Mouse (Mus musculus) MEL (cell line): ENCODE measurements at regions not wholly inside any gene's neighbourhood (a gene's known extent, or its start where the extent isn't known, plus 50 kb on each side); places are given as distances from the start of the nearest gene placed in this dataset.

Experiments used
- DNase-seq: peaks from one replicate; pipeline ENCODE4 v3.0.0; 2011; ENCODE audit warnings: low read depth, low spot score
- H3K27ac ChIP-seq: 2 replicates; pipeline ENCODE4 v1.5.1; 2012; ENCODE audit warnings: low read depth, mild to moderate bottlenecking, control low read depth, low read length, moderate library complexity; ENCODE audit not compliant: control insufficient read depth
- H3K27me3 ChIP-seq, 2 experiments: fragments of 150-350 bp in 1 of 2; sonication (generic) in 1 of 2; 2 replicates each; pipeline ENCODE4 v1.6.1; 2012; ENCODE audit warnings: low read length in 2 of 2, mild to moderate bottlenecking in 2 of 2, improper control_type of control experiment in 1 of 2, moderate library complexity in 1 of 2; ENCODE audit not compliant: insufficient read depth in 2 of 2, control insufficient read depth in 1 of 2
- H3K36me3 ChIP-seq, 2 experiments: 2 replicates each; pipeline ENCODE4 v1.6.1; 2012 to 2014; ENCODE audit warnings: low read length in 2 of 2, improper control_type of control experiment in 1 of 2, inconsistent platforms in 1 of 2, mild to moderate bottlenecking in 1 of 2; ENCODE audit not compliant: insufficient read depth in 2 of 2, control insufficient read depth in 1 of 2
- H3K4me1 ChIP-seq, 2 experiments: fragments of 150-350 bp in 1 of 2; sonication (generic) in 1 of 2; 2 replicates each; pipeline ENCODE4 v1.6.1; 2012; ENCODE audit warnings: low read length in 2 of 2, improper control_type of control experiment in 1 of 2, mild to moderate bottlenecking in 1 of 2; ENCODE audit not compliant: insufficient read depth in 2 of 2, control insufficient read depth in 1 of 2
- H3K4me3 ChIP-seq, 2 experiments: fragments of 150-350 bp in 1 of 2; sonication (generic) in 1 of 2; 2 replicates each; pipeline ENCODE4 v1.5.1; 2012; ENCODE audit warnings: low read depth in 2 of 2, low read length in 2 of 2, mild to moderate bottlenecking in 2 of 2, moderate library complexity in 2 of 2, control low read depth in 1 of 2, improper control_type of control experiment in 1 of 2; ENCODE audit not compliant: control insufficient read depth in 1 of 2, insufficient read depth in 1 of 2
- H3K79me2 ChIP-seq: 2 replicates; pipeline ENCODE4 v1.6.1; 2012; ENCODE audit warnings: mild to moderate bottlenecking, low read length, moderate library complexity; ENCODE audit not compliant: control insufficient read depth, poor library complexity, insufficient read depth
- H3K9ac ChIP-seq: 2 replicates; pipeline ENCODE4 v1.6.1; 2012; ENCODE audit warnings: low read depth, mild to moderate bottlenecking, control low read depth, low read length, moderate library complexity; ENCODE audit not compliant: control insufficient read depth, poor library complexity, severe bottlenecking
- H3K9me3 ChIP-seq: fragments of 150-350 bp; sonication (generic); replicated peaks from 2 replicates; pipeline ENCODE4 v1.6.1; 2012; ENCODE audit warnings: mild to moderate bottlenecking, low read length, improper control_type of control experiment, moderate library complexity; ENCODE audit not compliant: insufficient read depth
- BHLHE40 ChIP-seq: IDR thresholded peaks from 2 replicates; pipeline ENCODE4 v1.6.1; 2012; ENCODE audit warnings: low read depth, mild to moderate bottlenecking, inconsistent platforms, low read length, improper control_type of control experiment, borderline replicate concordance
- CTCF ChIP-seq, 3 experiments: IDR thresholded peaks in 2 of 3; conservative IDR thresholded peaks in 1 of 3; 2 replicates each; pipeline ENCODE4 v1.5.1; 2011 to 2012; ENCODE audit warnings: low read length in 3 of 3, low read depth in 2 of 3, mild to moderate bottlenecking in 2 of 3, improper control_type of control experiment in 1 of 3, inconsistent platforms in 1 of 3, mixed read lengths in 1 of 3, moderate library complexity in 1 of 3; ENCODE audit not compliant: control insufficient read depth in 1 of 3, insufficient read depth in 1 of 3, poor library complexity in 1 of 3, severe bottlenecking in 1 of 3
- E2F4 ChIP-seq: IDR thresholded peaks from 2 replicates; pipeline ENCODE4 v1.6.1; 2011; ENCODE audit warnings: low read depth, low read length, improper control_type of control experiment, borderline replicate concordance
- EP300 ChIP-seq, 2 experiments: IDR thresholded peaks; 2 replicates each; pipeline ENCODE4 v1.6.1; 2011; ENCODE audit warnings: improper control_type of control experiment in 2 of 2, low read length in 2 of 2, low read depth in 1 of 2, mild to moderate bottlenecking in 1 of 2
- GABPA ChIP-seq: IDR thresholded peaks from 2 replicates; pipeline ENCODE4 v1.6.1; 2012; ENCODE audit warnings: low read depth, mild to moderate bottlenecking, inconsistent platforms, low read length, improper control_type of control experiment, moderate library complexity
- MAX ChIP-seq: IDR thresholded peaks from 2 replicates; pipeline ENCODE4 v1.6.1; 2011; ENCODE audit warnings: low read length, improper control_type of control experiment
- MEF2A ChIP-seq: IDR thresholded peaks from 2 replicates; pipeline ENCODE4 v1.6.1; 2014; ENCODE audit warnings: low read depth, mild to moderate bottlenecking, inconsistent platforms, low read length, improper control_type of control experiment; ENCODE audit not compliant: poor library complexity, insufficient replicate concordance, severe bottlenecking; ENCODE audit errors: extremely low read depth
- MYB ChIP-seq: IDR thresholded peaks from 2 replicates; pipeline ENCODE4 v1.6.1; 2011; ENCODE audit warnings: mild to moderate bottlenecking, low read depth, low read length, improper control_type of control experiment
- MYC ChIP-seq: IDR thresholded peaks from 2 replicates; pipeline ENCODE4 v1.6.1; 2011; ENCODE audit warnings: low read depth, mild to moderate bottlenecking, low read length, improper control_type of control experiment, moderate library complexity
- NELFE ChIP-seq: IDR thresholded peaks from 2 replicates; pipeline ENCODE4 v1.6.1; 2011; ENCODE audit warnings: low read depth, low read length, improper control_type of control experiment
- NRF1 ChIP-seq: IDR thresholded peaks from 2 replicates; pipeline ENCODE4 v1.6.1; 2014; ENCODE audit warnings: low read depth, mild to moderate bottlenecking, inconsistent platforms, low read length, improper control_type of control experiment, moderate library complexity; ENCODE audit not compliant: poor library complexity, insufficient read depth, severe bottlenecking
- POLR2A ChIP-seq, 2 experiments: IDR thresholded peaks; 2 replicates each; pipeline ENCODE4 v1.6.1; 2011 to 2012; ENCODE audit warnings: low read length in 2 of 2, mild to moderate bottlenecking in 2 of 2, control low read depth in 1 of 2, improper control_type of control experiment in 1 of 2, low read depth in 1 of 2, moderate library complexity in 1 of 2; ENCODE audit not compliant: control insufficient read depth in 1 of 2, insufficient read depth in 1 of 2, poor library complexity in 1 of 2
- POLR2AphosphoS5 ChIP-seq: IDR thresholded peaks from 2 replicates; pipeline ENCODE4 v1.6.1; 2012; ENCODE audit warnings: low read depth, borderline replicate concordance, mild to moderate bottlenecking, inconsistent platforms, low read length, moderate library complexity, mixed read lengths
- RAD21 ChIP-seq: IDR thresholded peaks from 2 replicates; pipeline ENCODE4 v1.6.1; 2011; ENCODE audit warnings: mild to moderate bottlenecking, low read depth, low read length, improper control_type of control experiment
- RCOR1 ChIP-seq: IDR thresholded peaks from 2 replicates; pipeline ENCODE4 v1.6.1; 2012; ENCODE audit warnings: low read depth, mild to moderate bottlenecking, inconsistent platforms, low read length, improper control_type of control experiment
- SMC3 ChIP-seq: IDR thresholded peaks from 2 replicates; pipeline ENCODE4 v1.6.1; 2011; ENCODE audit warnings: low read depth, low read length, improper control_type of control experiment
- TAL1 ChIP-seq: IDR thresholded peaks from 2 replicates; pipeline ENCODE4 v1.6.1; 2012; ENCODE audit warnings: mild to moderate bottlenecking, inconsistent platforms, low read length, moderate library complexity, mixed read lengths
- TBP ChIP-seq: IDR thresholded peaks from 2 replicates; pipeline ENCODE4 v1.8.0; 2011; ENCODE audit warnings: low read depth, low read length, improper control_type of control experiment
- TCF12 ChIP-seq: IDR thresholded peaks from 2 replicates; pipeline ENCODE4 v1.6.1; 2014; ENCODE audit warnings: low read depth, mild to moderate bottlenecking, inconsistent platforms, low read length, improper control_type of control experiment, moderate library complexity
- USF1 ChIP-seq: IDR thresholded peaks from 2 replicates; pipeline ENCODE4 v1.6.1; 2014; ENCODE audit warnings: low read depth, mild to moderate bottlenecking, inconsistent platforms, low read length, improper control_type of control experiment, moderate library complexity
- USF2 ChIP-seq, 2 experiments: IDR thresholded peaks; 2 replicates each; pipeline ENCODE4 v1.6.1; 2011 to 2012; ENCODE audit warnings: improper control_type of control experiment in 2 of 2, low read length in 2 of 2, borderline replicate concordance in 1 of 2, inconsistent platforms in 1 of 2, low read depth in 1 of 2, mild to moderate bottlenecking in 1 of 2; ENCODE audit not compliant: insufficient read depth in 1 of 2
- ZC3H11A ChIP-seq: IDR thresholded peaks from 2 replicates; pipeline ENCODE4 v1.6.1; 2012; ENCODE audit warnings: low read depth, mild to moderate bottlenecking, inconsistent platforms, low read length, improper control_type of control experiment
- ZMIZ1 ChIP-seq: IDR thresholded peaks from 2 replicates; pipeline ENCODE4 v1.6.1; 2012; ENCODE audit warnings: low read depth, mild to moderate bottlenecking, inconsistent platforms, low read length, improper control_type of control experiment, moderate library complexity

DNA sequence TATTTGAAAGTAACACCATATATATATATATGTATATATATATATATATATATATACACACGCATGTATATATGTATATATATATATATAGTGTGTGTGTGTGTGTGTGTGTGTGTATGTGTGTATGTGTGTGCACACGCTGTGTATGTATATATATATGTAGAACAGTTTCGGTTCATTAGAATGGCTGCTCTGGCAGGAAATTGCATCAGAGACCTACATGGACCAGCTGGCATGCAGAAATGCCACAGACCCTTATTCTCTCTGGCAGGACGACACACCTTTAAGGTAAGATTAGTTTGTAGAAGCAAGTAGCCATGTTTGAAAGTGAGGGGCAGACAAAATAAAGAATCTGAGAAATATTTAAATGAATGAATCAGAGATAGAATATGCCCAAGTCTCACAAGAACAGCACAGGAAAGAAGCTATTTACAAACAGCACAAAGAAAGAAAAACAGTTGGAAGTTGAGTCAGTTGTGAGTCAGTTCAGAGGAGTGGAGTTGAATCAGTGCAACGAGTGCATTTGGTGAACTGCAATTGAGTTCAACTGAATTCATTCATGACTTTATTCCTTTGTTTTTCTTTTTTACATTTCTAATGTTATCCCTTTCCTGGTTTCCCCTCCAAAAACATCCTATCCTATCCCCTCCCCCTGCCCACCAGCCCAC is 182.5 kb downstream of the Aldoart1 start:
- H3K79me2 ChIP-seq, result no peaks in the 10 kb centered on the region
- H3K4me3 ChIP-seq, result no peak overlapping the region
- H3K27me3 ChIP-seq, result no peaks in the 10 kb centered on the region
- no peak overlapping the region for H3K9ac ChIP-seq
- no peak for TF ChIP-seq ZC3H11A
- TF ChIP-seq MAX, result no peak
- no peak for TF ChIP-seq NRF1
- no peak for TF ChIP-seq E2F4
- TF ChIP-seq TBP, result no peak
- TF ChIP-seq USF1, result no peak
- TF ChIP-seq POLR2A (IDR thresholded peaks at IDR 0.05; ENCODE audit: control insufficient read depth in 1 of 2, insufficient read depth in 1 of 2, low read depth in 1 of 2, low read length in 2 of 2, poor library complexity in 1 of 2), result no peak
- no peak for TF ChIP-seq BHLHE40
- H3K27ac ChIP-seq, result no peak overlapping the region
- no peak for DNase-seq
- no peaks in the 10 kb centered on the region for H3K36me3 ChIP-seq
- no peaks in the 10 kb centered on the region for H3K9me3 ChIP-seq
- H3K4me1 ChIP-seq, result no peaks in the 10 kb centered on the region

GRCm38 (mm10) chr4:72664379-72664778 is 188.1 kb downstream of the Aldoart1 start:
- no peak overlapping the region for H3K9ac ChIP-seq
- no peak for TF ChIP-seq CTCF (IDR thresholded peaks at IDR 0.05 in 2 of 3, conservative IDR thresholded peaks at IDR 0.05 in 1 of 3; ENCODE audit: control insufficient read depth in 1 of 3, insufficient read depth in 1 of 3, low read depth in 2 of 3, low read length in 3 of 3, poor library complexity in 1 of 3, severe bottlenecking in 1 of 3)
- TF ChIP-seq TAL1, result no peak
- no peak for TF ChIP-seq MYB
- TF ChIP-seq USF2 (IDR thresholded peaks at IDR 0.05; ENCODE audit: borderline replicate concordance in 1 of 2, insufficient read depth in 1 of 2, low read depth in 1 of 2, low read length in 2 of 2), result no peak
- TF ChIP-seq MEF2A, result no peak
- no peak for TF ChIP-seq SMC3
- no peak for TF ChIP-seq USF1
- TF ChIP-seq TCF12, result no peak
- TF ChIP-seq RCOR1, result no peak
- TF ChIP-seq BHLHE40, result no peak
- no peak for TF ChIP-seq MYC
- no peak for TF ChIP-seq NELFE
- TF ChIP-seq E2F4, result no peak
- TF ChIP-seq ZC3H11A, result no peak
- TF ChIP-seq ZMIZ1, result no peak
- TF ChIP-seq MAX, result no peak
- TF ChIP-seq GABPA, result no peak
- TF ChIP-seq EP300 (IDR thresholded peaks at IDR 0.05; ENCODE audit: low read depth in 1 of 2, low read length in 2 of 2), result no peak
- TF ChIP-seq RAD21, result no peak
- no peak for TF ChIP-seq POLR2AphosphoS5
- no peak overlapping the region for H3K27ac ChIP-seq
- H3K27me3 ChIP-seq, result no peaks in the 10 kb centered on the region
- no peaks in the 10 kb centered on the region for H3K9me3 ChIP-seq
- no peak for DNase-seq
- no peaks in the 10 kb centered on the region for H3K79me2 ChIP-seq
- no peaks in the 10 kb centered on the region for H3K4me1 ChIP-seq
- H3K36me3 ChIP-seq, result no peaks in the 10 kb centered on the region
- H3K4me3 ChIP-seq, result no peak overlapping the region
